Mouse (Mus musculus): ENCODE measurements around the gene Sema3a.
A peak's percentile ranks its signal among the peaks of the same experiment; 100 is the strongest.
"Not testable (repeated sequence)": the region's sequence is repeated elsewhere in the genome, so short reads cannot be mapped to it uniquely, and the experiment has no call there.

The Sema3a gene

GRCm38 (mm10) chr5:13428702-13429101 is 303.5 kb downstream of the Sema3a start:
- no peak for DNase-seq (ENCODE audit: low spot score)

- DNase-seq (ENCODE audit: low spot score) = no peak
Measured at GRCm38 (mm10) chr5:13431827-13432226, 306.6 kb downstream of the Sema3a start.

- DNase-seq (ENCODE audit: low spot score) = no peak
Measured at GRCm38 (mm10) chr5:13432574-13432973, 307.4 kb downstream of the Sema3a start.

GRCm38 (mm10) chr5:13433303-13433702 is 308.1 kb downstream of the Sema3a start:
- no peak for DNase-seq (ENCODE audit: low spot score)

GRCm38 (mm10) chr5:13441112-13441511 is 315.9 kb downstream of the Sema3a start:
- no peak for DNase-seq (ENCODE audit: low spot score)

- DNase-seq (ENCODE audit: low spot score) = no peak
Measured at GRCm38 (mm10) chr5:13460182-13461001, 335.2 kb downstream of the Sema3a start.

GRCm38 (mm10) chr5:13468856-13469255 is 343.6 kb downstream of the Sema3a start:
- DNase-seq (ENCODE audit: low spot score) = no peak

GRCm38 (mm10) chr5:13469401-13469800 is 344.2 kb downstream of the Sema3a start:
- no peak for DNase-seq (ENCODE audit: low spot score)

GRCm38 (mm10) chr5:13470057-13470905 is 345.1 kb downstream of the Sema3a start:
- DNase-seq (ENCODE audit: low spot score) = peak; percentile 46

GRCm38 (mm10) chr5:13477653-13478052 is 352.4 kb downstream of the Sema3a start:
- DNase-seq (ENCODE audit: low spot score) = no peak

GRCm38 (mm10) chr5:13488671-13489070 is 363.5 kb downstream of the Sema3a start:
- no peak for DNase-seq (ENCODE audit: low spot score)

GRCm38 (mm10) chr5:13495967-13496366 is 370.8 kb downstream of the Sema3a start:
- not testable (repeated sequence) for DNase-seq (ENCODE audit: low spot score)

GRCm38 (mm10) chr5:13499835-13500234 is 374.6 kb downstream of the Sema3a start:
- no peak for DNase-seq (ENCODE audit: low spot score)

GRCm38 (mm10) chr5:13505839-13506499 is 380.8 kb downstream of the Sema3a start:
- no peak for DNase-seq (ENCODE audit: low spot score)

GRCm38 (mm10) chr5:13509163-13509562 is 383.9 kb downstream of the Sema3a start:
- no peak for DNase-seq (ENCODE audit: low spot score)

GRCm38 (mm10) chr5:13517018-13517417 is 391.8 kb downstream of the Sema3a start:
- no peak for DNase-seq (ENCODE audit: low spot score)

- DNase-seq (ENCODE audit: low spot score) = no peak
Measured at GRCm38 (mm10) chr5:13525597-13525996, 400.4 kb downstream of the Sema3a start.

GRCm38 (mm10) chr5:13527037-13527464 is 401.8 kb downstream of the Sema3a start:
- no peak for DNase-seq (ENCODE audit: low spot score)

GRCm38 (mm10) chr5:13529226-13529625 is 404.0 kb downstream of the Sema3a start:
- no peak for DNase-seq (ENCODE audit: low spot score)

GRCm38 (mm10) chr5:13547472-13548209 is 422.4 kb downstream of the Sema3a start:
- peak; percentile 36 for DNase-seq (ENCODE audit: low spot score)

- DNase-seq (ENCODE audit: low spot score) = no peak
Measured at GRCm38 (mm10) chr5:13548210-13548554, 423.0 kb downstream of the Sema3a start.

GRCm38 (mm10) chr5:13549080-13549479 is 423.9 kb downstream of the Sema3a start:
- DNase-seq (ENCODE audit: low spot score) = no peak

All from urinary bladder, postnatal 14 days (tissue).